Mouse (Mus musculus) adrenal gland, postnatal 4 days (tissue): ENCODE measurements around the gene Ucp2. TPM values are rescaled to one million over a fixed set of nuclear protein-coding genes. Genes with fewer than 3 reads are reported as not detected.

Source experiments
- DNase-seq, 2 experiments: peaks; one replicate each; pipeline ENCODE4 v3.0.0; 2021 to 2022; ENCODE audit warnings: low spot score in 2 of 2, mixed read lengths in 2 of 2
- total RNA-seq, 2 experiments: library from RNA; stranded (reverse); gene quantifications; 2 replicates each; pipeline ENCODE4 v1.2.3; 2021

Ucp2 gene
- total RNA-seq, 2 experiments from 2014 or later, result 344 to 355 TPM

GRCm38 (mm10) chr7:100550338-100551007 lies 57.3 kb downstream of the Ucp2 start:
- no peak for DNase-seq

Other genes starting within 250 kb of the Ucp2 start
- 1 to 10 TPM; 5.1 to 6.0 TPM for gene P4ha3, start 207.8 kb upstream of the Ucp2 start, total RNA-seq
- 10 to 100 TPM; 22.1 to 26.2 TPM for gene C2cd3, start 121.1 kb upstream of the Ucp2 start, total RNA-seq
- 10 to 100 TPM; 46.5 to 48.8 TPM for gene Ppme1, start 121.0 kb upstream of the Ucp2 start, total RNA-seq
- 1 to 10 TPM; 2.7 to 3.6 TPM for gene Ucp3, start 20.3 kb upstream of the Ucp2 start, total RNA-seq
- gene Dnajb13, start 21.6 kb downstream of the Ucp2 start, total RNA-seq, result under 1 TPM in 1 of 2 experiments, not detected in 1; 0.23 TPM
- 10 to 100 TPM in 1 of 2 experiments, 1 to 10 TPM in 1; 9.8 to 11.0 TPM for gene Coa4, start 43.7 kb downstream of the Ucp2 start, total RNA-seq
- gene Rab6a, start 114.1 kb downstream of the Ucp2 start, total RNA-seq, result 10 to 100 TPM; 68.5 to 79.0 TPM
- gene Mrpl48, start 115.0 kb downstream of the Ucp2 start, total RNA-seq, result 10 to 100 TPM; 64.5 to 67.5 TPM
- gene Plekhb1, start 169.1 kb downstream of the Ucp2 start, total RNA-seq, result 10 to 100 TPM in 1 of 2 experiments, 1 to 10 TPM in 1; 8.7 to 10.1 TPM
- 10 to 100 TPM; 72.3 to 87.5 TPM for gene Fam168a, start 213.3 kb downstream of the Ucp2 start, total RNA-seq